Mouse (Mus musculus) hindbrain, embryonic 15.5 days (tissue): ENCODE data around the gene Prpf6. TPM values are rescaled to one million over a fixed set of nuclear protein-coding genes. Genes with fewer than 3 reads are reported as not detected.

Experiments
- ATAC-seq: fragments of 200-750 bp; cut with Nextera tagmentation; 2 replicates; pipeline ENCODE4 v1.8.0; 2017; ENCODE audit warnings: low read depth, moderate number of reproducible peaks, moderate TSS enrichment; ENCODE audit not compliant: low FRiP score
- H3K27ac ChIP-seq: fragments of 300-500 bp; sonication (generic); replicated peaks from 2 replicates; pipeline ENCODE4 v1.5.1; 2015; ENCODE audit warnings: mild to moderate bottlenecking, inconsistent platforms
- H3K27me3 ChIP-seq: fragments of 300-500 bp; sonication (generic); 2 replicates; pipeline ENCODE4 v1.6.1; 2015; ENCODE audit warnings: control low read depth, inconsistent platforms
- H3K36me3 ChIP-seq: fragments of 300-500 bp; sonication (generic); 2 replicates; pipeline ENCODE4 v1.6.1; 2015; ENCODE audit warnings: control low read depth, inconsistent platforms
- H3K4me1 ChIP-seq: fragments of 300-500 bp; sonication (generic); replicated peaks from 2 replicates; pipeline ENCODE4 v1.6.1; 2015; ENCODE audit warnings: control low read depth, inconsistent platforms
- H3K4me2 ChIP-seq: fragments of 300-500 bp; sonication (generic); 2 replicates; pipeline ENCODE4 v1.6.1; 2015; ENCODE audit warnings: moderate library complexity, mild to moderate bottlenecking, inconsistent platforms
- H3K4me3 ChIP-seq: fragments of 300-500 bp; sonication (generic); 2 replicates; pipeline ENCODE4 v1.5.1; 2015; ENCODE audit warnings: mild to moderate bottlenecking, inconsistent platforms
- H3K9ac ChIP-seq: fragments of 300-500 bp; sonication (generic); 2 replicates; pipeline ENCODE4 v1.6.1; 2015; ENCODE audit warnings: inconsistent platforms
- H3K9me3 ChIP-seq: fragments of 300-500 bp; sonication (generic); 2 replicates; pipeline ENCODE4 v1.6.1; 2016; ENCODE audit warnings: control low read depth, inconsistent platforms
- WGBS: fragments of 180-500 bp; shearing (Covaris S2); methylation state at CpG from one replicate; pipeline ENCODE4 v1.1.7; 2015; 5-methylcytosine and 5-hydroxymethylcytosine counted together
- polyA plus RNA-seq: library from polyadenylated mRNA; unstranded; fragments of >200 nt; fragmentation: Nextera tagmentation; extraction: Ambion mirVana; gene quantifications from 2 replicates; pipeline ENCODE4 v1.2.1, GENCODE M21; 2015

The Prpf6 gene
- polyA plus RNA-seq, 1 experiment from 2014 or later, result 60.3 TPM

DNA sequence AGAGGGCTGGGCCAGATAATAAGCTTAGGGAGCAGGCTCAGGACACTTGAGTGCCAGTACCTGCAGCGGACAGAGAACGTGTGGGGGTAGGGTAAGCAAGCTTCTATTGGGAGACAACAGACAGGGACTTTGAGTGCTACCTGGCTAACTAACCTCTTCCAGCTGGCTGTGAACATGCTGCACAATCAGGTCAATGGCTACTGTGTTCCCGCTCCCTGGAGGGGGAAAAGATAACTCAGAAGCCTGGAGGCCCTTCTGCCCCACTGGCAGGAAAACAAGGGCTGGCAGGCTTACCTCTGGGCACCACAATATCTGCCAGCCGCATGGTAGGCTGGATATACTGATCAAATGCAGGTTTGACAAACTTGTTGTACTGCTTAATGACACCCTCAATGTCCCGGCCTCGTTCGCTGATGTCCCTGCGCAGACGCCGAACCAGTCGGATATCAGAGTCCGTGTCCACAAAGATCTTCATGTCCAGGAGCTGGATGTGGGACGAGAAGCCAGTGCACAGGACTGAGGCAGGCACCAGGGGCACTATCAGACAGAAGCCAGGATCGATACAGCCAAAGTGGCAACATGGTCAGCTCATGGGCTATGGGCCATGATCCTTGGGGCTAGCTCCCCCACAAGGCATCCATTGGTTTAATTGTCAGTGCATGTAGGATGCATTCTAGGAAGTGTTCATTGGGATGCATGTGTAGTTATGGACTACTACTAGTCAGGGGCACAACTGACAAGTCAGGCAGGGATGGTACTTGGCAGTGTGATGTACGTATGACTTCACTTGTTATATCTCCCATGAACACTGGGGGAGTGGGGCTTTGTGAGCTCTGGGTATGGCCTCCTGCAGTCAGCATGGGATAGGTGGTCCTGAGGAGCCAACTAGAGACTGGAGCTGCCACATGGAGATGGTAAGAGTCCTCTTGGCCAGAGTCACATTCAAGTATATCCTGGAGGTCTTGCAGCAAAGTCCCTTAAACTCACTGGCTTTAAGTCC lies 18.4 kb upstream of the Prpf6 start:
- no peaks in the 10 kb centered on the region for H3K27me3 ChIP-seq
- 92% methylated on average over 15 of the region's 15 CpGs for WGBS
- no peaks in the 10 kb centered on the region for H3K9me3 ChIP-seq
- no peak overlapping the region for H3K4me3 ChIP-seq
- ATAC-seq, result no peak
- H3K36me3 ChIP-seq, result peaks cover 7% of the 10 kb centered on the region
- H3K4me1 ChIP-seq, result peaks cover 17% of the 10 kb centered on the region
- H3K27ac ChIP-seq, result no peak overlapping the region
- no peak overlapping the region for H3K4me2 ChIP-seq
- H3K9ac ChIP-seq, result no peak overlapping the region

DNA sequence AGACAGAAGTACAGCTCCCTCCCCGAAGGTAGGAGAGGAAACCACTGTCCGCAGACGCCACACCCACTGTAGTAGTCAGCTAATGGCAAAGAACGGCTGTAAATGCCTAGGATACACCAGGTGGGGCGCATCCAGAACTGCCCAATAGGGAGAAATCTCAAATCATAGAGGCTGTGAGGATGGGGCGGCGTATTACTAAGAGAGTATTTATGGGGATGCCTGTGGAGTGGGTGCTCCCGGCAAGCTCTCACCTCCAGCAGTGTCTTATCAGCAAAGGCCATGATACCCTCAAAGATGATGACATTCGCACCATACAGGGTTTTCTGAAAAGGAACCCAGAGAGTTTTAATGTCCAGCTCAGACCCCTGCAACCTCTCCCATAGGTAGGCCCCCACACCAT lies 17.7 kb upstream of the Prpf6 start:
- 94% methylated on average over 9 of the region's 9 CpGs for WGBS
- no peaks in the 10 kb centered on the region for H3K9me3 ChIP-seq
- no peak overlapping the region for H3K4me3 ChIP-seq
- no peak overlapping the region for H3K27ac ChIP-seq
- H3K36me3 ChIP-seq, result peaks cover 7% of the 10 kb centered on the region
- peaks cover 24% of the 10 kb centered on the region for H3K4me1 ChIP-seq
- H3K4me2 ChIP-seq, result no peak overlapping the region
- no peaks in the 10 kb centered on the region for H3K27me3 ChIP-seq
- no peak for ATAC-seq
- H3K9ac ChIP-seq, result no peak overlapping the region

DNA sequence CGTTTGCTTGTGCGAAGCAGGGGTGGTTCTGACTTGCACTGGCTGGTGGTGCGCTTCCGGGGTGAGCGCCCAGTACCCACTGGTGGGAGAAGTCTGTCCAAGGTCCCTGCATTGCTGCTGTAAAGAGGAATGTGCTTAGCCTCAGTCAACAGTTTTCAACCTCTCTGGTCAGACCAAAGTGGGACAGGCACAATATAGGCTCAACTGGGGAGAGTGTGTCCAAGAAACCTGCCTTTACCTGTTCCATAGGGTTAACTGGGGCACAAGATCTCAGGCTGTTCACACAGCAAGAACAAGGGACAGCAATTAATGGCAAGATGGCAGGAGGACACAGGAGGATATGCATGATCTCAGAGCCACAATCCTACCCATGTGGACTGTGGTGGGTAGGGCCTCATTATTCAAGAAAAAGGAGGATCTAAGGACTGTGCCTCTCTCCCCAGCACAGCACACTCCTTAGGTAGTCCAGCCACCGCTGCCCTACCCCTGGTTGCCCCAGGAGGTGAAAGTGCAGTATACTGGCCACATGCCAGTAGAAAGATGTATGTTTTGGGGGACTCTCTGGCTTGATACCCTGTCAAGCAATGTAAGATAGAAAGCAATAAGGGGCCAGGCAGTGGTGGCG lies 16.6 kb upstream of the Prpf6 start:
- Histone ChIP-seq H3K27me3 (no peaks in the 10 kb centered on the region), H3K9ac (no peak overlapping the region), H3K27ac (no peak overlapping the region), H3K9me3 (no peaks in the 10 kb centered on the region), H3K4me3 (no peak overlapping the region), H3K4me2 (no peak overlapping the region), H3K36me3 (peaks cover 7% of the 10 kb centered on the region), H3K4me1 (peaks cover 34% of the 10 kb centered on the region)
- 98% methylated on average over 7 of the region's 7 CpGs for WGBS
- no peak for ATAC-seq

DNA sequence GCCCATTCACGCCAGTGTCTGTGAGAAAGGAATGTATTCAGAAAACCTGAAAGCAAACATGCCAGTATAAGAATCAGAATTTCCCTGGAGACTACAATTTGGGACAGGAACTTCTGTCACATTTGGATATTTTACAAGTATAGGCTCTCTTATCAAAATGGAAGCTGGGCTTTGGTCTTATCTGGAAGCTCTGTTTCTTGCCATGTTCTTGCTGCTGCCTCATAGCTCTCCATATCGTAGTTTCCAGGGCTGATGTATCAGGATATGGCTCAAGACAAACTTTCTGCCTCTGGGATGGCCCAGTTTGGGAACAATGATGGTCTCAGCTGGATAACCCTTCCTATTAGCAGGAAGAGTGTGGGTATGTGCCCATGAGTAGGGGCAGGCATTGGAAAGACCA lies 15.1 kb upstream of the Prpf6 start:
- no peak overlapping the region for H3K27ac ChIP-seq
- no peak overlapping the region for H3K4me3 ChIP-seq
- H3K4me1 ChIP-seq, result peaks cover 49% of the 10 kb centered on the region
- no peaks in the 10 kb centered on the region for H3K27me3 ChIP-seq
- H3K4me2 ChIP-seq, result no peak overlapping the region
- no peak for ATAC-seq
- H3K36me3 ChIP-seq, result peaks cover 7% of the 10 kb centered on the region
- no peak overlapping the region; the same call in 1 of the 2 replicates for H3K9ac ChIP-seq
- no peaks in the 10 kb centered on the region for H3K9me3 ChIP-seq
- WGBS, result 93% methylated on average over 2 of the region's 2 CpGs

DNA sequence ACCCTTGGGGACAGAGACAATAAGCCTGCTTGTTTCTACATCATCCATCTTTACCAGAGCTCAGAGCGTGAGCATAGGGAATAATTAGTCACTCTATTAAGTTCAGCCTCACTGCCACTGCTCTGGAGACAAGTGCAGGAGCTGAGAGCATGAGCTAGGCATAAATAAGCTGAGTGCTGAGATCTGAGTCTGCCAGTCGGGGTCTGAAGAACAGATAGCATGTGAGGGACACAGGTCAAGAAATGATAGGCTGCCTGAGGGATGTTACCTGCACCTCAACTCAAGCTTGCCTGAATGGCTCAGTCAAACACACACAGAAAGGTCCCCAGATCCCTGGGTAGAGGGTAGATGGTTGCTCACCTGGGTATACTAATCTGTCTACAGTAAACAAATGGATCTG lies 14.5 kb upstream of the Prpf6 start:
- peaks cover 7% of the 10 kb centered on the region for H3K36me3 ChIP-seq
- no peak overlapping the region for H3K9ac ChIP-seq
- no peak overlapping the region for H3K4me2 ChIP-seq
- 48% methylated on average over 2 of the region's 2 CpGs for WGBS
- H3K27ac ChIP-seq, result no peak overlapping the region
- H3K4me1 ChIP-seq, result peaks cover 54% of the 10 kb centered on the region
- no peaks in the 10 kb centered on the region for H3K27me3 ChIP-seq
- H3K9me3 ChIP-seq, result no peaks in the 10 kb centered on the region
- no peak for ATAC-seq
- H3K4me3 ChIP-seq, result no peak overlapping the region

DNA sequence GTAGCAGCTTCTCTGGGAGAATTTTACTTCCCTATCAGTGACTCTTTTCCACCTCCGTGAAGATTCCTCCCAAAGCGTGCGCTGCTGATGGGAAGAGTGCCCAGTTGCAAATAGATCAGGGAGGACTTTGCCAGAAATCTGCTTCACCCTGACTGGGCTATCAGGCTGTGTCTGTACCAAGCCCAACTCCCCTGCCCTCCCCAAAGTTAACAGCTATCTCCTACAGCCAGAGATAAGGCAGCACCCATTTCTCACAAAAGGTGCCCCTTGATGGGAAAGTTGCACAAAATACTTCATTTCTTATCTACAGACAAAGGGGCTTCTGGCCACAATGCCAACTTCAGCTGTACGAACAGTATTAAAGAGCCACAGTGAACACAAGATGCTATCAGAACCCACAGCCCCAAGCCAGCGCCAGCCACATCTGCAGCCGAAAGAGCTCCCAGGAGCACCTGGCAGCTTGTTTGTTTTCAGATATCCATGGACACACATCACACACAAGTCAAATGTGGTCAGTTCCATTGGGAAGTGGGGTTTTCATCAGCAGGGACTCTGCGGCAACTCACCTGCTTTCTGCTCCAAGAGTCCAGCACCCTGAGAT lies 13.6 kb upstream of the Prpf6 start:
- Histone ChIP-seq H3K9me3 (no peaks in the 10 kb centered on the region), H3K4me3 (no peak overlapping the region), H3K36me3 (peaks cover 7% of the 10 kb centered on the region), H3K4me1 (peaks cover 58% of the 10 kb centered on the region), H3K9ac (no peak overlapping the region; the same call in 1 of the 2 replicates), H3K27me3 (no peaks in the 10 kb centered on the region), H3K27ac (no peak overlapping the region), H3K4me2 (no peak overlapping the region)
- WGBS, result 81% methylated on average over 7 of the region's 7 CpGs
- ATAC-seq, result no peak

DNA sequence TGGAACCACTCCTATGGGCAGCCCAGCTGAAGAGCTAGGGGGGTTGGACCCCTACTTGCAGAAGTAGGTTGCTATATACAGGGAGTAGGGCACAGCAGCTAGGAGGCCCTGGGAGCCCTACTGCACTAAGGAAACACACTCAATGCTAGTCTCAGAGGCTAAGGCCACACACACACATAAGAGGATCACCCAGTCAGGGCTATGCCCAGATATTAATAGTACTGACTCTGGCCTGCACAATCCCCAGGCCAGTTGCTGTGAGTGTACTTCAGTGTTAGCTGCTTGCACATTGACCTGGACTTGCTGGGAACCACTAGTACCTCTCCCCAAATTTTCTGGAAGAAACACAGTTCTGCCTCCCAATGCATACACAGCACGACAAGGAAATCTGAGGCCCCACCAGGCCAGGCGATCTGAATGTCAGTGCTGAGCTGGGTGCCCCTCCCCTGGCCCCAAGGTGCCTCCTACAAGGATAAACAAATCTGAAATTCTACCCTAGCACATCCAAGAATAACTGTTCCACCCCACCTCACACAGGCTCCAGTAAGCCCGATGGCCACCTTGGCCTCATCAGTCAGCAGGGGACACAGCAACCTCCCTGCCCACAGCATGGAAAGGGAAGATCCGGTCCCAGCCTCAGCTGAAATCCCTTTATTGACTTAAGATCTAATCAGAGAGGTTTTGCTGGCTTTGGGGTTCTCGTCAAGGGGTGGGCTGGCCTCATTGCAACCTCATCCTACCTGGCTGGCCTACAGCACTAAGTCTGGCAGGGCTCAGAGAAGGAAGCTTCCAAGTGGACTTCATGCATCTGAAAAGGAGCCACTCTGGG lies 12.7 kb upstream of the Prpf6 start:
- peaks cover 58% of the 10 kb centered on the region for H3K4me1 ChIP-seq
- no peak overlapping the region for H3K9ac ChIP-seq

DNA sequence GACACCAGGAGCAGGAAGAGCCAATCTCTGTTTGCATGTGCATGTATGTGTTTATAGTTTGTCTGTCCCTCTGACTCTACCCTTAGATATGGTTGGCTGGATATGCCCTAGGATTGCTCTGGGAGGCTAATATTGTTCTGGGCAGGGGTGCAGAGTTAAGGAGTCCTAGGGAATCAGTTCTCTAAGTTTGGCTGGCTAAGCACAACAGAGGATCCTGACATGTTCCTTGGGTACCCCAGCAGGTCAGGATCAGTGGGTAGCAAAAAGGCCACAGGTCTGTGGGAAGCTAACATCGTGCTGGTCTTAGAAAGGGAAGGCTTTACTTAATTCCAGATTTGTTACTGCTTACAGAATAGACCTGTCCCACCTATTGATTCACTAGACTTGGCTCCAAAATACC lies 12.0 kb upstream of the Prpf6 start:
- Histone ChIP-seq H3K4me3 (no peak overlapping the region), H3K36me3 (peaks cover 12% of the 10 kb centered on the region), H3K9ac (no peak overlapping the region), H3K27ac (no peak overlapping the region), H3K4me2 (no peak overlapping the region), H3K27me3 (no peaks in the 10 kb centered on the region), H3K4me1 (peaks cover 58% of the 10 kb centered on the region), H3K9me3 (no peaks in the 10 kb centered on the region)
- WGBS, result 100% methylated on average over 1 of the region's 1 CpGs
- ATAC-seq, result no peak

More for the DNA sequence above, 12.7 kb upstream of the Prpf6 start:
- no peaks in the 10 kb centered on the region for H3K27me3 ChIP-seq
- 75% methylated on average over 5 of the region's 5 CpGs for WGBS
- peaks cover 6% of the 10 kb centered on the region; the same call in 1 of the 2 replicates for H3K36me3 ChIP-seq
- no peak overlapping the region for H3K4me3 ChIP-seq
- H3K4me2 ChIP-seq, result no peak overlapping the region
- no peak for ATAC-seq
- no peak overlapping the region for H3K27ac ChIP-seq
- H3K9me3 ChIP-seq, result no peaks in the 10 kb centered on the region

DNA sequence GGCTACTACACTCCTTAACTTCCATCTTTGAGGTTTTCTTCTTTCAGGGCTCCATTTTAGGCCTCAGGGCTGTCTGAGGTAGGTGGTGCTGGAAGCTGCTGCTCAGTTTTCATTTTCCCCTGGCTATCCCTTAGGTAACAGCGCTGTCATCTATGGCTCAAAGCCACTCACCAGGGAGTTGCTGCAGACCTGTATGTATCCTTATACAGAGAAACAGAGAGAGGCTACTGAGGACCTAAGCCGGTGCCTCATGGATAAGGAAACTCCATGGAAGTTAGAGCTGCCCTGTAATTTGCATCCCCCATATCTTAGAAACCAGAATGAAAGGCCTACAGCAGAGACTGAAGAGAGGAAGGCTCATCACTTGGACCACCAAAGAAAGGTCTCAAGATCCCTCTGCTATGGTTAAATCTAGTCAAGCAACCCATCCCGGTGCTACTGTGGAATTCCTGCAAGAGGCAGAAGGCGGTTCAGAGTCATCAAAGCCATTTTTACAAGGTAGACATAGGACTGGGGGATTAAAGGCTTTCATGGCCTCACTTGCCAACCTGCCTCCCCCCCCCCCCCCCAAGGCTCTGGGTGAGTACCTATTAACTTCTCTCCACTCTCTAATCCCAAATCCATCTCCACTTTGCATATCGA lies 11.4 kb upstream of the Prpf6 start:
- ATAC-seq, result no peak
- Histone ChIP-seq H3K4me2 (peak overlapping the region; percentile 98), H3K9ac (peak overlapping the region; percentile 89; the same call in 1 of the 2 replicates), H3K27ac (peak overlapping the region; percentile 93; the same call in 1 of the 2 replicates), H3K4me1 (peaks cover 58% of the 10 kb centered on the region), H3K27me3 (no peaks in the 10 kb centered on the region), H3K4me3 (peak overlapping the region; percentile 62), H3K9me3 (no peaks in the 10 kb centered on the region), H3K36me3 (peaks cover 18% of the 10 kb centered on the region)
- 83% methylated on average over 5 of the region's 5 CpGs for WGBS

DNA sequence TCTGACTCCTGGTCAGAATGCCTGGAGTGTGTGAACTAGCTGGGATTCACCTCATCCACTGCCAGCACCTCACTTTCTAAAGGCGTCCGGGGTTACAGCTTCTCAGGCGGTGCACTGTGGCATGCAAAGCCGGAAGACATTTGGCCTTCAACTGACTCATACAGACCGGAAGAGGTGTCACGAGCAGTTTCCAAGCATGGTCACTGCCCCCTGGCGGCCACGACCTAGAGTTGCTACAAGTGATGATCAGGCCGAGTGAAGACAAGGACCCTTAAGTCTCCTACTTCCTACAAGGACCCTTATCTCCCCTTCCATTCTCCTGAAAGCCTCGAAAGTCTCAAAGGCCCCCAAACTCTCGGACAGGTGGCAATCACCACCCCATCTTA lies 10.7 kb upstream of the Prpf6 start:
- peaks cover 58% of the 10 kb centered on the region for H3K4me1 ChIP-seq
- WGBS, result under 1% methylated on average over 11 of the region's 11 CpGs
- no peaks in the 10 kb centered on the region for H3K9me3 ChIP-seq
- H3K4me2 ChIP-seq, result peak overlapping the region; percentile 98
- peak overlapping the region; percentile 89 for H3K9ac ChIP-seq
- H3K36me3 ChIP-seq, result peaks cover 26% of the 10 kb centered on the region
- no peaks in the 10 kb centered on the region for H3K27me3 ChIP-seq
- H3K27ac ChIP-seq, result peak overlapping the region; percentile 93
- peak; percentile 67 for ATAC-seq
- H3K4me3 ChIP-seq, result peak overlapping the region; percentile 62
